Comparison of ENCODE assay signal across 21 mouse cellular contexts in genomic region chr8:111304359-111304758, GRCm38 (mm10).
"Had no signal": no experiment of that assay in that cellular context is flagged by ENCODE, and none has a peak within 500 bp of the region (broad histone marks: within the 10 kb centered on the region; RNA-seq: fewer than 3 reads in every experiment).

No protein-coding gene starts in this region.

- H3K4me2 ChIP-seq: hindbrain, embryonic 12.5 days; hindbrain, embryonic 14.5 days; intestine, embryonic 15.5 days; limb, embryonic 13.5 days; limb, embryonic 15.5 days; liver, embryonic 12.5 days had no signal

- H3K9ac ChIP-seq: hindbrain, embryonic 12.5 days; hindbrain, embryonic 14.5 days; intestine, embryonic 15.5 days; limb, embryonic 13.5 days; limb, embryonic 15.5 days; liver, embryonic 12.5 days; liver, embryonic 14.5 days had no signal

- H3K4me1 ChIP-seq: heart, embryonic 10.5 days; intestine, embryonic 15.5 days; limb, embryonic 13.5 days; limb, embryonic 15.5 days had no signal

- H3K27ac ChIP-seq: gastrocnemius, adult 2 months; heart, embryonic 10.5 days; hindbrain, embryonic 10.5 days; hindbrain, embryonic 12.5 days; hindbrain, embryonic 14.5 days; intestine, embryonic 15.5 days; limb, embryonic 13.5 days; limb, embryonic 15.5 days; liver, embryonic 12.5 days; liver, embryonic 14.5 days had no signal

- DNase-seq: gastrocnemius, adult 2 months; gastrocnemius, postnatal 10 days; gastrocnemius, postnatal 25 days; heart, postnatal 4 days; kidney, adult 18-20 months; kidney, adult 8-10 months; kidney, postnatal 25 days; layer of hippocampus, adult 9-11 months had no signal

- H3K4me3 ChIP-seq: gastrocnemius, adult 2 months; heart, embryonic 10.5 days; hindbrain, embryonic 10.5 days; hindbrain, embryonic 12.5 days; intestine, embryonic 15.5 days; left cerebral cortex, adult 2 months; limb, embryonic 13.5 days; limb, embryonic 15.5 days; liver, embryonic 12.5 days had no signal

- H3K36me3 ChIP-seq: heart, embryonic 10.5 days; hindbrain, embryonic 10.5 days; hindbrain, embryonic 12.5 days; intestine, embryonic 15.5 days; limb, embryonic 13.5 days; limb, embryonic 15.5 days; liver, embryonic 12.5 days had no signal

- H3K27me3 ChIP-seq: hindbrain, embryonic 12.5 days; intestine, embryonic 15.5 days; limb, embryonic 13.5 days; limb, embryonic 15.5 days; liver, embryonic 12.5 days had no signal

- H3K9me3 ChIP-seq: heart, embryonic 10.5 days; hindbrain, embryonic 10.5 days; hindbrain, embryonic 12.5 days; intestine, embryonic 15.5 days; limb, embryonic 13.5 days; limb, embryonic 15.5 days; liver, embryonic 12.5 days had no signal

- ATAC-seq: hindbrain, embryonic 16.5 days; inflammation-experienced regulatory T-cells, adult 6 months; intestine, embryonic 15.5 days; intestine, postnatal 0 days; liver, embryonic 12.5 days had no signal
